Mouse (Mus musculus) layer of hippocampus, adult 18-20 months (tissue): ENCODE data around the gene Mif4gd. TPM values are rescaled to one million over a fixed set of nuclear protein-coding genes. Genes with fewer than 3 reads are reported as not detected.

Experiments used
- DNase-seq, 2 experiments: peaks; one replicate each; pipeline ENCODE4 v3.0.0; 2022; ENCODE audit warnings: low spot score in 2 of 2
- total RNA-seq, 2 experiments: library from RNA; stranded (reverse); gene quantifications; 2 replicates each; pipeline ENCODE4 v1.2.3; 2021

The Mif4gd gene
- total RNA-seq, 2 experiments from 2014 or later, result 18.9 to 19.4 TPM

DNA sequence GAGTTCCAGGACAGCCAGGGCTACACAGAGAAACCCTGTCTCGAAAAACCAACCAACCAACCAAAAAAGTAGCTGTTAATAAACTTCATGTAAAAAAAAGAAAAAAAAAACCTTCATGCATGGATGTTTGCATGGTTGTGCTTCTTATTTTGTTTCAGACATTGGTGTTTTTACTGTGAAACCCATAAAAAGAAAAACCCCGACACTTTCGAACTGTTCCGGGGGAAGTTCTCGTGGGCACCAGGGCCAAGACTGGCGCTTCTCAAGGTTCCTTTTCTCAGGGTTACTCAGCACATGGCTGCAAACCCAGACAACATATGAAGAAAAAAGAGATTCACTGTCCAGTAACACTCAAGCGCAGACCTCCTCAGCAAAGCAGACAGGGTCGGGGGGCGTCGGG lies 20.1 kb upstream of the Mif4gd start:
- no peak for DNase-seq

DNA sequence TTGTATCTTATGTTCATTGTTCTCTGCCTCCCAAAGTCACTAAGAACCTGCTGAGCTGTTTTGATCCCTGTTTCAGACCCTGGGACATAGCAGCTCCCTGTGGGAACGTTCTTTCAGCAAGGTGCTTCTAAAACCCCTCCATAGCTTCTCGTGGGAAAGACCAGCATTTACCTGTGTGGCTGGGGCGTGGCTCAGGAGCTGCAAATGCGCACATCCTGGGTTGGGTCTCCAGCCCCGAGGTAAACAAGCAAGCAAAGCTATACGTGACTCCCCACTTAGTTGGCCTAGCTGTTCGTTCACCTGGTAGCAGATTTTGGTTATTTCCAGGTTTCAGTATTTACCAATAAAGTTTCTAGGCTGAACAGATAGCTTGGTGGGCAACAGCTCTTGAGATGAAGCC lies 19.5 kb upstream of the Mif4gd start:
- no peak for DNase-seq

DNA sequence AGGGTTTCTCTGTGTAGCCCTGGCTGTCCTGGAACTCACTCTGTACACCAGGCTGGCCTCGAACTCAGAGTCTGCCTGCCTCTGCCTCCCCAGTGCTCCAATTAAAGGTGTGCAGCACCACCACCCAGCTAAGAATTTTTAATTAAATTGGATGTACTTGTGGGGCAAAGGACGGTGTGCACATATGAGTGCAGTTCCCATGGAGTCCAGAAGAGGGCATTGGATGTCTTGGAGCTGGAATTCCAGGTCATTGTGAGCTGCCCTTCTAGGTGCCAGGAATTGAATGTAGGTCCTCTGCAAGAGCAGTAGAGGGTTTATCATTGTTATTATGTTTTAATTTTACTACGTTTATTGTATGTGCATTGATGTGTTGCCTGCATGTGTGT lies 18.7 kb upstream of the Mif4gd start:
- peak in 1 of 2 experiments; percentile 51 for DNase-seq

DNA sequence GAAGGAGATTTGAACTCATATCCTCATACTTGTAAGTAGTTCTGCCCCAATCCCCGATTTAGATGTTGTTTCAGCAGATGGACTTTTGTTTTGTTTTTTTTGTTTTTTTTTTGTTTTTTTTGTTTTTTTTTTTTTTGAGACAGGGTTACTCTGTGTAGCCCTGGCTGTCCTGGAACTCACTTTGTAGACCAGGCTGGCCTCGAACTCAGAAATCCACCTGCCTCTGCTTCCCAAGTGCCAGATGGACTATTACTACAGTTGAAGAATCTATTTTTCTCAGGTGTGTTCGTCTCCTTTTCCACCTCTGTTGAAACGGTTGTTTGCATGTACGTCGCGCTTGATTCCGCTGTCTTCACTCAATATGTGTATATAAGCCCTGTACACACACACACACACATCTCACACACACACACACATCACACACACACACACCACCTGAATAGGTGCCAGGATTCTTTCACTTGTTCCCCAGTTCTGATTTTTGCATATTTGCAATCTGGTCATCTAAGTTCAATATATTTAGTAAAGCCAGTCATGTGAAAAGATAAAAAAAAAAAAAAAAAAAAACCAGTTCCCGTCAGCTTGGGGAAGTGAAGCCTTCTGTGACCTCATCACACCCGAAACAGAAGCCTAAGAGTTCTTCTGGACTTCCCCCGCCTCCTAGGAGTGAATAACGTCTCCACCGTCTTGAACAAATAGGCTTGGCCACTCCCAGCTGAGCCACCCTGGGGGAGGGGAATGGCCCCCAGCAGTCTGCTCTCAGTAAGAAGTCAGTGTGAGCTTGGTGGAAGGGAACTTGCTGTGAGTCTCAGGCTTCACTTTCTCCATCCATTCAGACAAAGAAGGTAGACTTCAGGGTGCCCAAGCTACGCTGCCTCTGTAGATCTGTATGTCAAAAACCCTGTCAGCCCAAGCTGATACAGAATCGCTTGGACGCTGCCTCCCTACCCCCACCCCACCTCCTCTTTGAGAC lies 18.0 kb upstream of the Mif4gd start:
- DNase-seq, result no peak

DNA sequence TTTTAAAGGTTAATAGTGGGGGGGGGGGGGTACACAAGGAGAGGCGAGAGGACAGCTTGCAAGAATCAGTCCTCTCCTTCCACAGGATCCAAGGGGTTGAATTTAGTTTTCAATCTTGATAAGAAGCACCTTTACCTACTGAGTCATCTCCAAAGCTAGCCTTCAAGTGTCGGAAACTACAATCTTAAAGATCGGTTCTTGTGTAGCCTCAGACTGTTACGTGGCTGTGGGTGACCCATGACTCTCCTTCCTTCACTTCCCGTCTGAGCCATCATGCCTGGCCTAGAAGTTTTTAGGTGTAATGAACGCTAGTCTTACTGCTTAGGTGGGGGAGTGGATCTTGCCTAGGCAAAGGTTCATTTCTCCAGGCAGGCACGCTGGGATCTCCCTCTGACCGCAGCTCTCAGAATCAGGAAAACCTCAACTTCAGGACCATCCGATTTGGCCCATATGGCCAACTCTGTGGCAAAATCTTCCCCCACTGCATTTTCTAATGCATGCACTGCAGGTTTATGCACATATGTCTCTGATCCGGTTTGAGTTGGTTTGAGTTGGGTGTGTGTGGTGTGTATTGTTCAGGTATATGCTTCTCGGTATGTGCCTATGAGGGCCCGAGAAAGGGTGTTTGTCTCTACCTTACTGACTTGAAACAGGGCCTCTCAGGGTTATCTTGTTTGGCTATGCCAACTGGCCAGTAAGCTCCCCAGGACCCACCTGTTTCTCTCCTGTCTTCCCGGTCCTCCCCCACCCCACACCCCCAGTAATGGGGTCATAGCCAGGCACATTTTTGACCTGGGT lies 17.2 kb upstream of the Mif4gd start:
- no peak for DNase-seq

DNA sequence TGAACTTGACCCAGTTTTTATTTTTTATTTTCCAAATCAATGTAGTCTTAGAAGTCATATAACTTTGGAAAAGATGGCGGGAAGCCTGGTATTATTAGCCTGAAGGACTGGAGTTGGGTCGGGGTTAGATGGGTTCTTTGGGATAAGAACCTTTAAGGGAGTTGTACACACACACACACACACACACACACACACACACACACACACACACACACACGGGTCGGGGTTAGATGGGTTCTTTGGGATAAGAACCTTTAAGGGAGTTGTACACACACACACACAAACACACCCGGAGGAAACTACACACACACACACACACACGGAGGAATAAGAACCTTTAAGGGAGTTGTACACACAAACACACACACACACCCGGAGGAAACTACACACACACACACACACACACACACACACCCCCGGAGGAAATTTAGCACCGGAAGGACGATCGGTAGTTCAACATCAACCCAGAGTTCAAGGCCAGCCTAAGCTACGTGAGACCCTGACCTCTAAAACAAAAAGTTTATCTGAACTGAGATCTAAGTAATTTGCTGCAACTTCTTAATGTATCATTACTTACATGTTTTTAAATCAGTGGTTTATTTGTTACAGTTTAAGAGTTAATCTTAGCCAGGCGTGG lies 15.8 kb upstream of the Mif4gd start:
- DNase-seq, result no peak

DNA sequence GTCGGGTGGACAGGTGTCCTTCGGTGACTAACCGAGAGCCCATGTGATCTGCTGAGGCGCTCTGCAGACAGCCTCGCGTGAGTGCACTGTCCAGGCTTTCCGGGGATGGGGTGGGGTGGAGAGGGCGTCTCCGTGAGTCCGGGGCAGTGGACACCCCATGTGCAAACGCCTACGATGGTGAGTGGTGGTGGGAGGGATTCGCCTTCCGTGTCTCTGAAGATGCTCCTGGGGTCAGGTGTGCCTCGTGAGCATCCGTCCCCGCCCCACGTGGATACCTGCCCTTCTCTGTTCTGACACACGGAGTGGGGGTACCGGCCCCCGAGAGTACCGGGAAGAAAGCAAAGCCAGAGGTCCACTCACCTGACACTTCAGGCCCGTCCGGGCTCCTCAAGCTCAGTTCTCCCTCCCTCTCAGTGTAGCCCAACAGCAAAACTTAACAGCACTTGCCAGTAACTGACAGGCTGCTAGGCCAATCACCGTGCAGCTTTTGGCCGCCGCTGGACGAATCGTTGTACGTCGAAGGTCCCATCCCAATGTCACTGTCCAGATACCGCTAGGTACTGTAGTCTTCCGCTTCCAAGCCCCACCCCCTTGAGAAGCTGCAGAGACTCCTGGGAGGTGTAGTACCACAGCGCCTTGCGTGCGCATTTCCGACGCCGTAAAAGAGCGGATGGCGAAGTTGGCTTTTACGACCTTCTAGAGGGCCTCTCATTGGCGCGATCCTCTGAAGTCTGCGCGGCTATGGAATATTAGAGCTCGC lies 15.1 kb upstream of the Mif4gd start, which contains the start of gene Slc25a19:
Gene Slc25a19, minus strand, starts transcription at position 591 of the 760 bp plus-strand sequence.
- peak; percentile 99 to 100 for DNase-seq

DNA sequence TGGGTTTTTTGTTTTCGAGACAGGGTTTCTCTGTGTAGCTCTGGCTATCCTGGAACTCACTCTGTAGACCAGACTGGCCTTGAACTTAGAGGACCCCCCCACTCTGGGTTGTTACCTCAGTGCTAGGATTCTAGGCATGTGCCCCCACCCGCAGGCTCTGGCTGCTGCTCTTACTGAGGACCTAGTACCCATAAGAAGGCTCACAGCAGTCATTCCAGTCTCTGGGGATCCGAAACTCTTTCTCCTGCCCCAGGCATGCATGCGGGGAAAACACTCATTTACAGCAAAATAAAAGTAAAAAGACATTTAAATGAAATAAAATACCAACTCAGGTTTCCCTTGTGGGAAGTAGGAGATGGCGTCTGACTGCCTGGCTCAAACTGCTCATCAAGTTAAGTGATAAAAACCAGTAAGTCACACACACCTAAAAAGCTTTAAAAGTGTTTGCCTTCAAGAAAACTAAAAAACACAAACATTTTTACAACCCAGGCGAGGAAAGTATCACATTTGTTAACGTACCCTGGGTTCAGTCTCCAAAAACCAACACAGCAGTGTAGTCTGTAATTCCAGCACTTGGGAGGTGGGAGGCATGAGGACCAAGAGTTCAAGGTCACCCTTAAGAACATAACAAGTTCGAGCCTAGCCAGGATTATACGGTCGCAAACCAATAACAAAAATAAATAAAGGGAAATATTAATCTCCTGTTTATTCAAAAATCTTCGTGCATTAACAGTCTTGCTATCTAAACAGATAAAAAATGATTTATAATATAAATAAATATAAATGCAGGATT lies 14.3 kb upstream of the Mif4gd start:
- no peak for DNase-seq

DNA sequence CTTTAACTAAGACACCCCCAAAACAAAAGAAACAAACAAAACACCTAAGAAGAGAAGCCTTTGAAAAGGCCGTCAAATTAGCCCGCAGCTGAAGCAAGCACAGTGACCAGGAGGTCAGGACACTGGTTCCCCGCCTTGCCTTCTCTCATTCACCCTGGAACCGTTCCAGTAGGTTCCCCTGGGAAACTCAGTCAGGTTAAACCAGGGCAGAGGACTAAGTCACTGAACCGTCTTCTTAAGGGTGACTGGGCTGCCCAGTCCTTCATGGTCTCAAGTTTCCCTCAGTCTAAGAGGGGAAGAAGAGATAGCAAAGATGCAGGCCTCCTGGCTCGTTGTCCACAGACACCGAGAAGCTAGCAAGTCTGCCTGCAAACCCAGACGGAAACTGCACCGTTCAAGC lies 13.1 kb upstream of the Mif4gd start:
- no peak for DNase-seq

DNA sequence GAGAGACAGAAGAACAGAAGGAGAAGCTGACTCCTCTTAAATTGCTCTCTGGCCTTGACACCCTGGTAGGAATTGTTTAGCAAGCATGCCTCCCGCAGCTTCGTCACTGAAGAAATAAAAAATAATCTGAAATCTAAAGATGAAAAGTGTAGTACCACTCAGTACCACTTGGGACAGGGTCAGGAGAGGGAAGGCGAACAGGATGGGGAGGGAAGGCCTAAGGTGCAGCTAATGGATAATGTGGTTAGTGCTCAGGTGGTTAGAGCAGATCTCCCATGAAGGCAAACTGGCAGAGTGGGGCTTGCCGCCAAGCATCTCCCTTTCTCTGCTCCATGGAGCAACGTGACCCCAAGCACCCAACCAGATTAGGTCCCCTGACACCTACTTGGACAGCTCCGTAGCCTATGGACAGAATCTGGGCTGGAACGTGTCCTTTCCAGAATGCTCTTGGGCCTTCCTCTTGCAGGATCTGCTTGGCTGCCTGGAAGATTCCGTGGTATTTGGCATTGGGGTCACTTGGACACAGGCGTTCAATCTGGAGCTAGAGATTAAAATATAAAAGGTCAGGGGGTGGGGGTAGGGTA lies 10.8 kb upstream of the Mif4gd start:
- no peak for DNase-seq

DNA sequence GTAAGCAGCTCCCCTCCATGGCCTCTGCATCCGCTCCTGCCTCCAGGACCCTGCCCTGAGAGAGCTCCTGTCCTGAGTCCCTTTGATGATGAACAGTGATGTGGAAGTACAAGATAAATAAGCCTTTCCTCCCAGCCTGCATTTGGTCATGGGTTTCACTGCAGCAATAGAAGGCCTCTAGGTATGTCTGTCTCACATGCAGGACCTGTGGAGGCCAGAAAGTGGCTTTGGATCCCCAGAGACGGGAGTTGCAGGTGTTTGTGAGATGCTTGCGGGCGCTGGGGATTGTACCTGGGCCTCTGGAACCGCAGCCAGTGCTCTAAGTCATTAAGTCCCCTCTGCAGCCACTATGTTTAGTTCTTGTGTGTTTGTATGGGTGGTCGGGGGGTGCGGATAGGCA lies 7.2 kb upstream of the Mif4gd start:
- DNase-seq, result no peak

DNA sequence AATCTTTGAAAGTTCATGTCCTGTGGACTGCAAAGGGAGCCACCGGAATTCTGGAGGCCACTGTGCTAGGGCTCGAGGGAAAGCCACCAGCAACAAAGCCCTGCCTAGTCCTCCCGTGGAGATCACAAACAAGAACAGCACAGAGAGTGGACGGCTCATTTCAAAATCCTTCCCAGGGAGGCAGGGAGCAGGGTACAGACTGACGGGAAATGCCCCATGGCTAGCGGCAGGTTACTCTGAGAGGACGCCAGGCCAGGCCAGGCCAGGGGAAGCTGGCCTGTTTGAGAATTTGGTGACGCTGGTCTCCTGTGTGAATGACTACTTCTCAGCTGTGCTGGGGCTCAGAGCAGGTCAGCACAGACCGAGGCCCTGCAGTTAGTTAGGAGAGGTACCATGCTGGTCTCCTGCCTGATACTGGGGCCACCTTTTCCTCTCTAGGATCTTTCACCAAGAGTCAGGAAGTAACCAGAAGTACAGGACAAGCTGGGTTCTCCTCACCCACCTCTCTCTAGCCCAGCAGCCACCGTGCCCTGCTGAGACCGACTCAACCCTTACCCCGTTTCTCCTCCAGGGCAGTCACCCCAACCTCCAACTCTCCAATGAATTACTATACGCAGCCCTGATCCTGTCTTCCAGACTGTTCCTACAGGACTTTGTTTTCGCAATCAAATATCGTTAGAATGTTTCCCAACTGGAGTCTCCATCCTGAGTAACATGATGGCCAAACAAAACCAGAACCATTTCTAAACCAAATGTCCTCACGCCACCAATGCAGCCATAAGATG lies 6.2 kb upstream of the Mif4gd start:
- no peak for DNase-seq

DNA sequence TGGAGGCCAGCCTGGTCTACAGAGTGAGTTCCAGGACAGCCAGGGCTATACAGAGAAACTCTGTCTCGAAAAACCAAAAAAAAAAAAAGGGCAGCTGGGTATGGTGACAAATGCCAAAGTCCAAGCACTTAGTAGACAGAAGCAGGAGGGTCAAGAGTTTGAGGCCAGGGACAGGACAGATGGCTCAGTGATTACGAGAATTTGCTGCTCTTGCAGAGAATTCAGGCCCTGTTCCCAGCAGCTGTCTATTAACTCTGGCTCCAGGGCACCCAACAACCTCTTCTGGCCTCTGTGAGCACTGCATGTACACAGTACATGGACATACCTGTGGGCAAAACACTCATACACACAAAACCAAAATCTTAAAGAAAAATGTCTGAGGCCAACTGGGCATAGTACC lies 5.2 kb upstream of the Mif4gd start:
- DNase-seq, result no peak

DNA sequence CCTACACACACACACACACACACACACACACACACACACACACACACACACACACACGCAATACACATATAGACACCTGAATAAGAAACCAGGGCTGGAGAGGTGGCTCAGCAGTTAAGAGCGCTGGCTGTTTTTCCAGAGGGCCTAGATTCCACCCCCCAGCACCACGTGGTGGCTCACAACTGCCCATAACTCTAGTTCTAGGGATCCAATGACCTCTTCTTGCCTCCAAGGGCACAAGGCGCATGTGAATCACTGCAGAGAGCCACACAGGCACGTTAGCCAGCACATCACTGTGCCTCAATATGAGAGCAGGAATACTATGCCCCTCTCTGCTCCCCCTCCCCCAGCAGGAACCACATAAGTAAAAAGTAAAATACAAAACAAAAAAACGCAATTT lies 4.1 kb upstream of the Mif4gd start:
- no peak for DNase-seq

DNA sequence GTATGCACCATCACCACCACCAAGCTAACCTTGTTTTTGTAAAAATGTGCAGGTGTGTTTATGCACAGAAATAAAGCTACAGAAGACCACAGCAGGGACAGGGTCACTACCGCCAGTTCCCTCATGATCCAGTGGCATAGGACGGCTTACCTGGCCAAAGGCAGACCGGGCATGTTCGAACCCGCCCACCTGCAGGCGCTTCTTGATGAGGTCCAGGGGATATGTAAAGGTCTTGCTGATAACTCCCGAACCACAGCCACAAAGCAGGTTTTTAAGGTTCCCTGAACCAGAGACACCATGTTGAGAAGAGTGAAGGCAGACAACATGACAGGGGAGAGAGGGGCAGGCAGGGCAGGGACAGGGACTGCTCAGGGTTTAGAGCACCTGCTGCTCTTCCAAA lies 3.6 kb upstream of the Mif4gd start:
- DNase-seq, result no peak

DNA sequence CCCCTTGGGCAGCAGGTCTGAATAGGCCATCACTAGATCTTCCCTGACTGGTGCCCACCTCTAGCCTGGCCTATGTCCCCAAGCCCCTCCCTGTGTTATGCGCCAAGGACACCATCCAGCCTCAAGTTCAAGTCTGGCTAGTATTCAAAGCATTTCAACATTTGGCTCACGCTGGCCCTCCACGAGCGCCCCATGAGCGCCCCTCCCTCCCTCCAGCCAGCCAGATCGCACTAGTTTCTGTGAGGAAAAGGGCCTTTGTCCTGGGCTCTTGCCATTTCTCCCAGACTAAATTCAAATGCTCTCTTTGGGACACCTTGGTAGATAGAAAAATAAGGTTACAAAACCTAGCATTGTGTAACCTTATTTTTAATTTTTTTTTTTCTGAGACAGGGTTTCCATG lies 3.1 kb upstream of the Mif4gd start:
- DNase-seq, result no peak

DNA sequence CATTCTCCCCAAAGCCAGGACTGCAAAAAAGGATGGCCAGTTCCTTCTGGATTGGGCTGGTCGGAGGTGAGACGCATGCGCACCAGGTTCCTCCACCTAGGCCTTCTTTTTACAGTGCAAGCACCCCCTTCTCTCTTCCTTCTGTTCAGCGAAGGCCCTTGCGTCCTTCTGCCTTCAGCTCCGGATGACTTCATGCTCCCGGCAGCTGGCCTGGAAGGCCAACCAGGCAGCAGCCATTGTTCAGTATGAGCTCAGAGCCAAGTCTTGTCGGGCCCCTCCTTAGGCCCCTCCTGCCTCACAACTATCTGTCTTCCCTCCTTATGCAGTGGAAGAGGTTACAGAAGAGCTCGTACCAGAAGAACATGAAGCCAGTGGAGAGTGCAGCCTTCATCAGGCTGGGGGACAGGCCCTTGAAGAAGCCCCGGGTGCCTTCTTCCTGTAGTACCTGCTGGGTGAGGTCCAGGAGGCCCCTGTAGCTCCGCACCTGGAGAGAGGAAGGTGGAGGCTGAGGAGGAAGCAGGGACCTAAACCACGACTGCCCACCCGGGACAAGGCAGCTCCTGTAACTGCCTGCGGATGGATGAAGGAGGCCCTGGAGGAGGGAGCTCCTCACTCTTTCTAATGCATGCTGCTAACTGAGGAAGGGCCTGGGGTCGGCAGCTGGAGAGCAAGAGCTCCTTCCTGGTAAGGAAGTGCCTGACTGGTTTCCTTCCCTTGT lies 2.5 kb upstream of the Mif4gd start:
- no peak for DNase-seq

DNA sequence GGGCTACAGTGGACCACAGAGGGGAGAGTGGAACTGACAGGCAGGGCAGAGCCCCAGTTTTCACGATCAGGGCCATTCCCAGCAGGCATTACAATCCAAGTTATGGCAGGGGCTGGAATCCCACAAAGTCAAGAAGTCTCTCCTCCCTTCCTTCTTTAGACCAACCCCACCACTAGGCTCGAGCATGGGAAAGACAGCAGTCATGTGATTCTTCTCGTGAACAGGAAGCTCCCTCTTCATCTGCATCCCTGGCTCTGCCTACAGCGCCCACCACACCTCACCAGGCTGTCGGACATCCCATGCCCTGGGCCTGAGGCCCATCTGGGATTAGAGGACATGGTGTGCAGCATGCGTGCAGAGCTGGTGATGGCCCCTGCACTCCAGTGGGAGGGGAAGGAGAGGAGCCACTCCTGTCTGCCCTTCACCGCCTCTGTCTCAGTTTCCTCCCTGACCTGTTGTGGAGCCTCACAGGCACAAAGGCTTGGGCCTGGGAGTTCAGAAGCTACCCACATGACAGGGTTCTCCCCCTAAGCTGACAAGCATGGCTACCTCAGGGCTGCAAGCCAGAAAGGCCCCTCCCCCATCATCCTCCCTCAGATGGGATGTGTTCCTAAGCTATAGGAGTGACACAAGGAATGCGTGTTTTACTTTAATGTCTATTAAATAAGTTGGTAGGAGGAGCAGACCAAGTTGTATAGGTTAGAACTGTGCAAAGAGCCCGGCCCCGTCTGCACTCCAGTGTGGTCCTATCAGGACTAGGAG lies 1.8 kb upstream of the Mif4gd start:
- no peak for DNase-seq
